Mouse (Mus musculus): ENCODE results near the gene Ece1. TPM values are rescaled to one million over a fixed set of nuclear protein-coding genes. Genes with fewer than 3 reads are reported as not detected.
A peak's percentile ranks its signal among the peaks of the same experiment; 100 is the strongest.

The Ece1 gene
- total and polyA plus RNA-seq, 3 experiments, result under 0.01 to 0.02 TPM; not detected in 1

DNA sequence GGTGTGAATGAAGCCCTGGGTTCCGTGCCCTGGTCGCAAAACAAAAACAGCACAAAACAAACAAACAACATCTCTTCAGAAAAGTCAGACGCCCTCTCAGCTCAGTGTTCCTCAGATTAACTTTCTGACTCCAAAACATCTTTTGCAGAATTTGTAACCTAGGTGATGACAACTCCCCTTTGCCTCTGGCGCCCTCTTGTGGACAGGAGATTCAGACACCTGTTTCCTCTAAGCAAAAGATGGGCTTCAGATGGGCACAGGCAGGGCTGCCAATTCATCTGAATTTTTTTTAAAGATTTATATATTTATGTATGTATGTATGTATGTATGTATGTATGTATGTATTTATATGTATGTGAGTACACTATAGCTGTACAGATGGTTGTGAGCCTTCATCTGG is 90.8 kb downstream of the Ece1 start:
- DNase-seq (ENCODE audit: low spot score) (no peak), ATAC-seq (ENCODE audit: extremely low read depth, insufficient number of reproducible peaks, low FRiP score, poor library complexity, severe bottlenecking) (no peak)
- TF ChIP-seq GATA1 (IDR thresholded peaks at IDR 0.05; ENCODE audit: borderline replicate concordance, low read length), result no peak
- TF ChIP-seq CTCF (IDR thresholded peaks at IDR 0.05; ENCODE audit: low read depth, low read length), result peak; percentile 24; the same call in 1 of the 2 replicates
- H3K4me3 ChIP-seq (ENCODE audit: low read depth, low read length), result no peak overlapping the region
- no peaks in the 10 kb centered on the region for H3K9me3 ChIP-seq (replicated peaks)
- peaks cover 20% of the 10 kb centered on the region for H3K27me3 ChIP-seq (ENCODE audit: insufficient read depth, low read length)
- peaks cover 3% of the 10 kb centered on the region; the same call in 1 of the 2 replicates for H3K4me1 ChIP-seq (ENCODE audit: insufficient read depth, low read depth, low read length)
- no peaks in the 10 kb centered on the region for H3K36me3 ChIP-seq (replicated peaks)

DNA sequence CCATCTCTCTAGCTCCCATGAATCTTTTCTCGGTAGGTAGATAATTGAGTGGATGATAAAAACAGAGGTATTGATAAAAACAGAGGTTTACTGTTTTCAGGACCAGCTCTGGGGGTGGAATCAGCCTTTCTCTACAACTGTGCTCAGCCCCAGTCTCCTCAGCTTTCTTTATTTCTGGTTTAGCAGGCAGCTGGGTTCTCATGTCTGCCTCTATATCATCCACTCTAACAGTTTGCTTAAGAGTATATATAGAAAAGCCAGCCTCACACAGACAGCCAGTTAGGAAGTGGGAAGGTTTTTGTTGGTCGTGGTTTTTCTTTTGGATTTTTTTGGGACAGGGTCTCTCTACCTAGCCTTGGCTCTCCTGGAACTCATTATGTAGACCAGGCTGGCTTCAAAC is 92.1 kb downstream of the Ece1 start:
- no peak for DNase-seq (ENCODE audit: low spot score)

DNA sequence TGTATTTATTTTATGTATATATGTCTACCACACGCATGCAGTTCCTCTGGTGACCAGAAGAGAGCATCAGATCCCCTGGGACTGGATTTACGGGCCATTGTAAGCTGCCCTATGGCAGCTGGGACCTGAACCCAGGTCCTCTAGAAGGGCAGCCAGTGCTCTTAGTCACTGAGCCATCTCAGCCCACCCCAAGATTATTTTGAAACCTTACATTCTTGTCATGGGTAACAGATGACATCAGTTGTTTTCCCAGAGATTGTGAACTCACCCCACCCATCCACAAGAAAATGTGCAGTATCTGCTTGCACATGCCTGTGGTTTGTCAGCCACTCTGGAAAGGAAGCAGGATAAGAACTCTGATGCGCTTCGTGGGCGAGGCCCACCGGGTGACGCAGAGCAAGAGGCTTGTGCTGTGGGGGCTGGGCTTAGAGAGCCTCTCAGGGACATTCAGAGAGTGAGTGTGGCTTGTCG is 92.9 kb downstream of the Ece1 start:
- Histone ChIP-seq H3K4me1 (ENCODE audit: insufficient read depth, low read depth, low read length) (peaks cover 3% of the 10 kb centered on the region; the same call in 1 of the 2 replicates), H3K27me3 (ENCODE audit: insufficient read depth, low read length) (peaks cover 8% of the 10 kb centered on the region), H3K4me3 (ENCODE audit: low read depth, low read length) (no peak overlapping the region), H3K36me3 (replicated peaks) (no peaks in the 10 kb centered on the region), H3K9me3 (replicated peaks) (no peaks in the 10 kb centered on the region)
- ATAC-seq (ENCODE audit: extremely low read depth, insufficient number of reproducible peaks, low FRiP score, poor library complexity, severe bottlenecking) (no peak), DNase-seq (ENCODE audit: low spot score) (no peak)
- TF ChIP-seq GATA2 (IDR thresholded peaks at IDR 0.05; ENCODE audit: borderline replicate concordance, low read depth, low read length) (no peak), CTCF (IDR thresholded peaks at IDR 0.05; ENCODE audit: low read depth, low read length) (no peak), GATA1 (IDR thresholded peaks at IDR 0.05; ENCODE audit: borderline replicate concordance, low read length) (no peak), TAL1 (conservative IDR thresholded peaks at IDR 0.05; ENCODE audit: low read depth, low read length) (no peak), POLR2AphosphoS5 (IDR thresholded peaks at IDR 0.05; ENCODE audit: insufficient replicate concordance, low read depth, low read length) (no peak)

More for the DNA sequence above, 92.1 kb downstream of the Ece1 start:
- peaks cover 3% of the 10 kb centered on the region; the same call in 1 of the 2 replicates for H3K4me1 ChIP-seq (ENCODE audit: insufficient read depth, low read depth, low read length)
- no peaks in the 10 kb centered on the region for H3K36me3 ChIP-seq (replicated peaks)
- H3K27me3 ChIP-seq (ENCODE audit: insufficient read depth, low read length), result peaks cover 16% of the 10 kb centered on the region
- H3K4me3 ChIP-seq (ENCODE audit: low read depth, low read length), result no peak overlapping the region
- ATAC-seq (ENCODE audit: extremely low read depth, insufficient number of reproducible peaks, low FRiP score, poor library complexity, severe bottlenecking), result no peak
- H3K9me3 ChIP-seq (replicated peaks), result no peaks in the 10 kb centered on the region
- TF ChIP-seq GATA1 (IDR thresholded peaks at IDR 0.05; ENCODE audit: borderline replicate concordance, low read length) (no peak), CTCF (IDR thresholded peaks at IDR 0.05; ENCODE audit: low read depth, low read length) (no peak), GATA2 (IDR thresholded peaks at IDR 0.05; ENCODE audit: borderline replicate concordance, low read depth, low read length) (no peak), TAL1 (conservative IDR thresholded peaks at IDR 0.05; ENCODE audit: low read depth, low read length) (no peak), POLR2AphosphoS5 (IDR thresholded peaks at IDR 0.05; ENCODE audit: insufficient replicate concordance, low read depth, low read length) (no peak)

DNA sequence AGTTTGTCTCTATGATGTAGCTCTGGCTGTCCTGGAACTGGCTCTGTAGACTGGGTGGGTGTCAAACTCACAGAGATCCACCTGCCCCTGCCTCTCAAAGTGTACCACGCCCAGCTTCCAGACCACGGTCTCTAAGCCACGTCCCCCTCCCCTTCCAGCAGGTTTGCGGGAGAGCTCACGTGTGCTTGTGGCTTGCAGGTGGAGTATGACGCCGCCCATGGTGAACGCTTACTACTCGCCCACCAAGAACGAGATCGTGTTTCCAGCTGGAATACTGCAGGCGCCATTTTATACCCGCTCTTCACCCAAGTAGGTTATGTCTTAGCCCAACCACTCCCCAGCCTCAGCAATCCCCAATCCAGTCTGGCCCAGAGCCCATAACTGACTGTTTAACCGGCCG is 94.2 kb downstream of the Ece1 start:
- Histone ChIP-seq H3K4me3 (ENCODE audit: low read depth, low read length) (no peak overlapping the region), H3K36me3 (replicated peaks) (no peaks in the 10 kb centered on the region), H3K27me3 (ENCODE audit: insufficient read depth, low read length) (peaks cover 13% of the 10 kb centered on the region), H3K9me3 (replicated peaks) (no peaks in the 10 kb centered on the region), H3K4me1 (ENCODE audit: insufficient read depth, low read depth, low read length) (peaks cover 3% of the 10 kb centered on the region; the same call in 1 of the 2 replicates)
- DNase-seq (ENCODE audit: low spot score) (no peak), ATAC-seq (ENCODE audit: extremely low read depth, insufficient number of reproducible peaks, low FRiP score, poor library complexity, severe bottlenecking) (no peak)
- no peak for TF ChIP-seq GATA2 (IDR thresholded peaks at IDR 0.05; ENCODE audit: borderline replicate concordance, low read depth, low read length)
- TF ChIP-seq GATA1 (IDR thresholded peaks at IDR 0.05; ENCODE audit: borderline replicate concordance, low read length), result no peak
- no peak for TF ChIP-seq POLR2AphosphoS5 (IDR thresholded peaks at IDR 0.05; ENCODE audit: insufficient replicate concordance, low read depth, low read length)
- TF ChIP-seq TAL1 (conservative IDR thresholded peaks at IDR 0.05; ENCODE audit: low read depth, low read length), result no peak
- no peak for TF ChIP-seq CTCF (IDR thresholded peaks at IDR 0.05; ENCODE audit: low read depth, low read length)

GRCm38 (mm10) chr4:137959889-137960665 is 98.0 kb downstream of the Ece1 start:
- TF ChIP-seq GATA2 (IDR thresholded peaks at IDR 0.05; ENCODE audit: borderline replicate concordance, low read depth, low read length) (no peak), CTCF (IDR thresholded peaks at IDR 0.05; ENCODE audit: low read depth, low read length) (peak; percentile 55)
- no peak for DNase-seq (ENCODE audit: low spot score)
- no peaks in the 10 kb centered on the region for H3K9me3 ChIP-seq (replicated peaks)
- H3K4me3 ChIP-seq (ENCODE audit: low read depth, low read length), result no peak overlapping the region
- peaks cover 22% of the 10 kb centered on the region for H3K27me3 ChIP-seq (ENCODE audit: insufficient read depth, low read length)
- H3K4me1 ChIP-seq (ENCODE audit: insufficient read depth, low read depth, low read length), result peaks cover 3% of the 10 kb centered on the region; the same call in 1 of the 2 replicates
- no peaks in the 10 kb centered on the region for H3K36me3 ChIP-seq (replicated peaks)
- no peak for ATAC-seq (ENCODE audit: extremely low read depth, insufficient number of reproducible peaks, low FRiP score, poor library complexity, severe bottlenecking)

DNA sequence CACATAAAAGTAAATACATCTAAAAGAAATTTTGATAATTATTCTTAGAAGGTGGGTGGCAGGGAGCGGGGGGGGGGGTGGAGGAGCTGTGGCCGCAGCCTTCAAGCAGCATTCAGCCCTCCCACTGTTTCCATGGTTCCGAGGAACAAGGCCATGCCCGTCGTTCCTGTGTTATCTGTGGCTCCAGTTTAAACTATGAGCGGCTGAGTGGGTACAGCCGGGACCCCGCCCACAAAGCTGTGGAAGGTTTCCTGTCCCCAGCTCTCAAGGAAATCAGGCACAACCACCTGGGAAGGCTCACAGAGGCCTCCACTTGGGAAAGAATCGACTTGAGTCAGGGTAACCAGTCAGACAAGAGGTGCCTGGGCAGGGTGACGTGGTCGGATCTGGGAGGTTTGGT is 98.7 kb downstream of the Ece1 start:
- no peak for ATAC-seq (ENCODE audit: extremely low read depth, insufficient number of reproducible peaks, low FRiP score, poor library complexity, severe bottlenecking)
- Histone ChIP-seq H3K36me3 (replicated peaks) (no peaks in the 10 kb centered on the region), H3K9me3 (replicated peaks) (no peaks in the 10 kb centered on the region), H3K4me3 (ENCODE audit: low read depth, low read length) (no peak overlapping the region), H3K27me3 (ENCODE audit: insufficient read depth, low read length) (peaks cover 25% of the 10 kb centered on the region), H3K4me1 (ENCODE audit: insufficient read depth, low read depth, low read length) (peaks cover 3% of the 10 kb centered on the region; the same call in 1 of the 2 replicates)
- no peak for DNase-seq (ENCODE audit: low spot score)
- TF ChIP-seq GATA2 (IDR thresholded peaks at IDR 0.05; ENCODE audit: borderline replicate concordance, low read depth, low read length) (no peak), CTCF (IDR thresholded peaks at IDR 0.05; ENCODE audit: low read depth, low read length) (no peak), GATA1 (IDR thresholded peaks at IDR 0.05; ENCODE audit: borderline replicate concordance, low read length) (no peak), POLR2AphosphoS5 (IDR thresholded peaks at IDR 0.05; ENCODE audit: insufficient replicate concordance, low read depth, low read length) (no peak), TAL1 (conservative IDR thresholded peaks at IDR 0.05; ENCODE audit: low read depth, low read length) (no peak)

Measured in G1E (cell line).